ENCODE assay signal across 15 mouse cellular contexts in genomic region chr17:80624979-80625378, GRCm38 (mm10). TPM values are rescaled to one million over a fixed set of nuclear protein-coding genes. Genes with fewer than 3 reads are reported as not detected.
"Had no signal": no experiment of that assay in that cellular context is flagged by ENCODE, and none has a peak within 500 bp of the region (broad histone marks: within the 10 kb centered on the region; RNA-seq: fewer than 3 reads in every experiment).

No protein-coding gene starts in this region.

- H3K4me2 ChIP-seq: limb, embryonic 12.5 days; midbrain, embryonic 12.5 days; stomach, embryonic 15.5 days had no signal

- H3K27me3 ChIP-seq: limb, embryonic 12.5 days; midbrain, embryonic 12.5 days; stomach, embryonic 15.5 days had no signal

- H3K27ac ChIP-seq: limb, embryonic 12.5 days; liver, embryonic 14.5 days; macrophage; midbrain, embryonic 12.5 days; stomach, embryonic 15.5 days had no signal

- H3K4me3 ChIP-seq: limb, embryonic 12.5 days; midbrain, embryonic 12.5 days; stomach, embryonic 15.5 days had no signal

- ATAC-seq: intestine, embryonic 16.5 days; midbrain, embryonic 16.5 days had no signal

- H3K36me3 ChIP-seq: stomach, embryonic 15.5 days had no signal

- DNase-seq: kidney, adult 8-10 months; kidney, postnatal 25 days; layer of hippocampus, adult 9-11 months; layer of hippocampus, postnatal 36 days; lung, postnatal 14 days; right cerebral cortex, postnatal 14 days; thymus, postnatal 36 days had no signal

- H3K9ac ChIP-seq: limb, embryonic 12.5 days; liver, embryonic 14.5 days; midbrain, embryonic 12.5 days; stomach, embryonic 15.5 days had no signal

- H3K9me3 ChIP-seq: limb, embryonic 12.5 days; midbrain, embryonic 12.5 days; stomach, embryonic 15.5 days had no signal

- H3K4me1 ChIP-seq: limb, embryonic 12.5 days; midbrain, embryonic 12.5 days; stomach, embryonic 15.5 days had no signal

RNA-seq across cellular contexts. Expression of gene Cdkl4, which starts 47.4 kb away (rescaled TPM):
- total RNA-seq: megakaryocyte-erythroid progenitor cell, adult 5-6 weeks had no signal
